Mouse (Mus musculus) heart, postnatal 0 days (tissue): ENCODE data around the gene Upf1. TPM values are rescaled to one million over a fixed set of nuclear protein-coding genes. Genes with fewer than 3 reads are reported as not detected.

Experiments
- ATAC-seq: fragments of 200-750 bp; cut with Nextera tagmentation; 2 replicates; pipeline ENCODE4 v1.8.0; 2017; ENCODE audit warnings: low read depth, moderate number of reproducible peaks, moderate library complexity; ENCODE audit not compliant: insufficient read depth
- DNase-seq: peaks from one replicate; pipeline ENCODE4 v3.0.0-alpha.2; 2016; ENCODE audit warnings: low spot score
- H3K27ac ChIP-seq: fragments of 300-500 bp; sonication (generic); 2 replicates; pipeline ENCODE4 v1.5.1; 2014; ENCODE audit warnings: low read depth, mild to moderate bottlenecking
- H3K27me3 ChIP-seq: fragments of 300-500 bp; sonication (generic); 2 replicates; pipeline ENCODE4 v1.6.1; 2014; ENCODE audit warnings: low read length, mixed read lengths; ENCODE audit not compliant: control insufficient read depth, insufficient read depth
- H3K36me3 ChIP-seq: fragments of 300-500 bp; sonication (generic); replicated peaks from 2 replicates; pipeline ENCODE4 v1.6.1; 2014; ENCODE audit warnings: low read length, mixed read lengths; ENCODE audit not compliant: control insufficient read depth, insufficient read depth
- H3K4me1 ChIP-seq: fragments of 300-500 bp; sonication (generic); 2 replicates; pipeline ENCODE4 v1.6.1; 2014; ENCODE audit warnings: antibody characterized with exemption; ENCODE audit not compliant: control insufficient read depth, insufficient read depth
- H3K4me2 ChIP-seq: fragments of 300-500 bp; sonication (generic); 2 replicates; pipeline ENCODE4 v1.6.1; 2014; ENCODE audit warnings: low read depth, mild to moderate bottlenecking, low read length, moderate library complexity
- H3K4me3 ChIP-seq: fragments of 300-500 bp; sonication (generic); 2 replicates; pipeline ENCODE4 v1.5.1; 2014; ENCODE audit warnings: low read depth, low read length
- H3K9ac ChIP-seq: fragments of 300-500 bp; sonication (generic); replicated peaks from 2 replicates; pipeline ENCODE4 v1.6.1; 2014; ENCODE audit warnings: low read depth, low read length, mixed read lengths
- H3K9me3 ChIP-seq: fragments of 300-500 bp; sonication (generic); replicated peaks from 2 replicates; pipeline ENCODE4 v1.6.1; 2016; ENCODE audit warnings: low read length; ENCODE audit not compliant: control insufficient read depth
- CTCF ChIP-seq: IDR thresholded peaks from 2 replicates; pipeline ENCODE4 v1.5.1; 2016; ENCODE audit warnings: antibody characterized with exemption, control low read depth, low read depth
- EP300 ChIP-seq: IDR thresholded peaks from 2 replicates; pipeline ENCODE4 v1.6.1; 2016; ENCODE audit warnings: antibody characterized with exemption, low read depth
- WGBS: fragments of 180-500 bp; shearing (Covaris S2); extraction: QIAGEN DNeasy Blood & Tissue Kit; methylation state at CpG from one replicate; pipeline ENCODE4 v1.1.7; 2014; 5-methylcytosine and 5-hydroxymethylcytosine counted together
- polyA plus RNA-seq: library from polyadenylated mRNA; unstranded; fragments of >200 nt; fragmentation: Nextera tagmentation; extraction: Ambion mirVana; gene quantifications from 2 replicates; pipeline ENCODE4 v1.2.1, GENCODE M21; 2015
- total RNA-seq: library from RNA; depleted of rRNA; stranded (reverse); fragments of >200 nt; gene quantifications from 2 replicates; pipeline ENCODE4 v1.2.3, GENCODE M21; 2014; ENCODE audit warnings: low replicate concordance

Gene Upf1
- total and polyA plus RNA-seq, 2 experiments from 2014 or later: 7.0 to 16.5 TPM

DNA sequence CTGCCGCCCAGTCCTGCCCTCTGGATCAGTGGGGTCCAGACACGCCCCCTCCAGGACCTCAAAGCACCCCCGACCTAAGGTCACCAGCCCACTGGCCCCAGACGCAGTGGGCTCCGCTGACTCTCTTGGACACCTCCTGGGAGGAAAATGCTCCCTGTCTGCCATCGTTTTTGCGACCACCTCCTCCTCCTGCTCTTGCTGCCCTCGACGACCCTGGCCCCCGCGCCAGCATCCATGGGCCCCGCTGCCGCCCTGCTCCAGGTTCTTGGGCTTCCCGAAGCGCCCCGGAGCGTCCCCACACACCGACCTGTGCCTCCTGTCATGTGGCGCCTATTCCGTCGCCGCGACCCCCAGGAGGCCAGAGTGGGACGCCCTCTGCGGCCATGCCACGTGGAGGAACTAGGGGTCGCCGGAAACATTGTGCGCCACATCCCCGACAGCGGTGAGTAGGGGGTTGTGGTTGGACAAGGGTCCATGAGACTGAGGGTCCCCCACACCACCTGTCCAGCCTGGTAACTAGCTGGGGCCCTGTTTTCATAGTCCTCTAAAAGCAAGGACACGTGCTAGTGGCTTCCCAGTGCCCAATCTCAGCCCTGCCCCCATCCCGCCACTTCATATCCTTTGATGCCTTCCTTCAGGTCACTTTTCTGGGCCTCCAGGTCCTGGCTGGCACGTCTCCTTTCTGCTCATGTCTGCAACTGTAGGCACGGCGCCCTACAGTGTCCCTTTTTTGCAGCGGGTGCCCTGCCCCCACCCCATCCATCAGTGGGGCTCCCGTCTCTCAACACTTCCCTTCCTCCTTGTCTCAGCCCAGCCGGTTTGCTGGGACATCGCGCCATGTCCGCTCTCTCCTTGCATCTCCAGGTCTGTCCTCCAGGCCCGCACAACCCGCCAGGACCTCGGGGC, 23.0 kb downstream of the Upf1 start:
- ATAC-seq: peak; percentile 14; the same call in 1 of the 2 replicates
- no peak overlapping the region for H3K9ac ChIP-seq
- 12% methylated on average over 45 of the region's 45 CpGs for WGBS

DNA sequence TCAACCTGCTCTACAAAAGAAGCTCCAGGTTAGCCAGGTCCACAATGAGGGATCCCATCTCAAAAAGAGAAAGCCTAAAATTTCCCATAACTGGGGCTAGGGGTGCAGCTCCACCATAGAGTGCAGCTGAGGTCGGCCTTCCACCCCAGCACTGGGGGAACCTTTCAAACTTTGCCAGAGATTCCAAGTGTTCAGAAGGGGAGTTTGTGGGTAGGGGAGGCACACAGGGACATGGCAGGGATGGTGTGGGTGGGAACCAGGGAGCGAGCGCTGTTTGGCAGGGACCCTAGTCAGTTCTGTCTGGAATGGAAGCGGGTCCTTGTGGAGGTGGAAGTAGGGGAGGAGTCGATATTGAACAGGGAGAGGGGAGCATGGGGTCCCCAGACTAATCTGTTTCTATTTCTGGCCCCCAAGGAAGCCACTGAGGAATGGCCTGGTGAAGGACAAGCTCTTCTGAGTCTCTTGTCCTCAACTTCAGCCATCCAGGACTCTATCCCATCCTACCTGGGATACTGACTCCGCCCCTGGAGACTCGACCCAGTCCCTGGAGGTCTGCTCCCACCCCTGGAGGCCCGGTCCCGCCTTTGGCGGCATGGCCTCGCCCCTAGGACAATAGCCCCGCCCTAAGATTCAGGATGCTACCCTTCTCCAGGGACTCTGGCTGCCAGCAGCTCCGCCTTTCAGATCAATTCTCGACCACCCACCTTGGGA, 23.8 kb downstream of the Upf1 start, which contains the start of gene Gdf1:
Gdf1 (plus strand) TSS at position 694 of the 711 bp plus-strand sequence.
- DNase-seq: no peak
- Histone ChIP-seq H3K4me3 (no peak within 1 kb of the TSS), H3K9ac (no peak within 1 kb of the TSS), H3K36me3 (peaks cover 30% of the 10 kb centered on the region), H3K4me1 (no peaks in the 10 kb centered on the region), H3K9me3 (no peaks in the 10 kb centered on the region), H3K27me3 (peaks cover 11% of the 10 kb centered on the region; the same call in 1 of the 2 replicates), H3K4me2 (peak within 1 kb of the TSS; percentile 8; the same call in 1 of the 2 replicates), H3K27ac (no peak within 1 kb of the TSS)
- no peak for ATAC-seq
- WGBS: 34% methylated on average over 14 of the region's 14 CpGs
- TF ChIP-seq EP300 (no peak), CTCF (no peak)

More for the DNA sequence above, 23.0 kb downstream of the Upf1 start:
- DNase-seq: no peak
- H3K4me1 ChIP-seq: no peaks in the 10 kb centered on the region
- peaks cover 38% of the 10 kb centered on the region for H3K36me3 ChIP-seq
- H3K9me3 ChIP-seq: no peaks in the 10 kb centered on the region
- no peak overlapping the region for H3K4me3 ChIP-seq
- peak overlapping the region; percentile 8; the same call in 1 of the 2 replicates for H3K4me2 ChIP-seq
- no peak for TF ChIP-seq EP300
- TF ChIP-seq CTCF: no peak
- no peak overlapping the region for H3K27ac ChIP-seq
- peaks cover 11% of the 10 kb centered on the region; the same call in 1 of the 2 replicates for H3K27me3 ChIP-seq

- Histone ChIP-seq H3K36me3 (peaks cover 12% of the 10 kb centered on the region; the same call in 1 of the 2 replicates), H3K4me1 (no peaks in the 10 kb centered on the region), H3K27me3 (peaks cover 11% of the 10 kb centered on the region; the same call in 1 of the 2 replicates), H3K9me3 (no peaks in the 10 kb centered on the region), H3K4me3 (no peak overlapping the region), H3K27ac (no peak overlapping the region), H3K4me2 (no peak overlapping the region), H3K9ac (no peak overlapping the region)
- ATAC-seq (no peak), DNase-seq (no peak)
- TF ChIP-seq EP300 (no peak), CTCF (no peak)
- WGBS: 86% methylated on average over 6 of the region's 6 CpGs
These were observed 25.6 kb downstream of the Upf1 start for GRCm38 (mm10) chr8:70327512-70327911.

DNA sequence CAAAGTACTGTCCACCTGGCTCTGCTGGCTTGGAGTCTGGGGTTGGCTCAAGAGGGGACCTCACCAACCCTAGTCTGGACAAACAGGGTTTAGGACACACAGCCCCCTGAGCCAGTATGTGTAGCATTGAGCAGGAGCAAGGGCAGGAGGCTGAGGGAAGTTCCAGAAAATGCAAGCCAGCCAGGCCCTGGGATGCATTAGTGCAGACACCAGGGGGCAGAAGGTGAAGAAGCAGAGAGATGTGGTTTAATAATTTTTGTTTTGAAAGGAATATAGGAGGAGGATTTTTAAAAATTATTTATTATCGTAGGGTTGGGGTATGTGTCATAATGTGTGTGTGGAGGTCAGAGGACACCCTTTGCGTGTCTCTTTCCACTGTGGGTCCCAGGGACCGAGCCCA, 29.4 kb downstream of the Upf1 start:
- Histone ChIP-seq H3K4me1 (no peaks in the 10 kb centered on the region), H3K4me2 (no peak overlapping the region), H3K9me3 (no peaks in the 10 kb centered on the region), H3K27ac (no peak overlapping the region), H3K4me3 (no peak overlapping the region), H3K27me3 (no peaks in the 10 kb centered on the region), H3K9ac (no peak overlapping the region), H3K36me3 (no peaks in the 10 kb centered on the region)
- TF ChIP-seq CTCF (peak; percentile 24), EP300 (no peak)
- DNase-seq (no peak), ATAC-seq (no peak)
- WGBS: 88% methylated on average over 3 of the region's 3 CpGs

DNA sequence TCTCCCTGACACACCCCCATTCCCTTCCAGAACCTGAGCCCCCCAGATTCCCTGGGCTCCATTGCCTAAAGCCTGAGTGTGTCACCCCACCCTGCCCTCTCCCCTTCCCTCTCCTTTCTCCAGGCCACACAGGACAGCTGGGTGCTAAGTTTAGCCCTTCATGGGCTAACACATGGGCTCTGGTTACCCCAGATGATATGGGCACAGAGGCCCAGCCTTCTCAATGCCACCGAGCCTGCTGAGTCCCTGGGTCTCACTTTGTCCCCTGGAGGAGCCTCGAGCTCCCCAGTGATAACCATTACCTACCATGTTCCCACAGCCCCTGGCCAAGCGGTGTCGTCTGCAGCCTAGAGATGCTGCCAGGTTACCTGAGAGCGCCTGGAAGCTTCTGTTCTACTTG, 35.2 kb downstream of the Upf1 start:
- H3K27ac ChIP-seq: no peak overlapping the region
- no peak overlapping the region for H3K4me3 ChIP-seq
- DNase-seq (no peak), ATAC-seq (no peak)
- TF ChIP-seq EP300 (no peak), CTCF (no peak)
- 78% methylated on average over 5 of the region's 5 CpGs for WGBS
- H3K27me3 ChIP-seq: peaks cover 10% of the 10 kb centered on the region; the same call in 1 of the 2 replicates
- H3K4me2 ChIP-seq: no peak overlapping the region
- no peak overlapping the region for H3K9ac ChIP-seq
- H3K4me1 ChIP-seq: peaks cover 9% of the 10 kb centered on the region; the same call in 1 of the 2 replicates
- no peaks in the 10 kb centered on the region for H3K9me3 ChIP-seq
- H3K36me3 ChIP-seq: peaks cover 10% of the 10 kb centered on the region
